Mouse (Mus musculus) heart, adult 2 months (tissue): ENCODE data around the gene Gpcpd1. TPM values are rescaled to one million over a fixed set of nuclear protein-coding genes. Genes with fewer than 3 reads are reported as not detected.

ENCODE experiments used
- DNase-seq, 2 experiments: peaks; one replicate each; pipeline ENCODE4 v3.0.0; 2021
- H3K27ac ChIP-seq: fragments of 200-600 bp; 2 replicates; pipeline ENCODE4 v1.8.1; 2022
- H3K27me3 ChIP-seq: fragments of 200-500 bp; 2 replicates; pipeline ENCODE4 v1.6.1; 2012; ENCODE audit warnings: mild to moderate bottlenecking, low read length, inconsistent platforms, mixed read lengths; ENCODE audit not compliant: control insufficient read depth, insufficient read depth
- H3K36me3 ChIP-seq: fragments of 200-500 bp; 2 replicates; pipeline ENCODE4 v1.6.1; 2012; ENCODE audit warnings: low read length, inconsistent platforms; ENCODE audit not compliant: control insufficient read depth, insufficient read depth
- H3K4me1 ChIP-seq: fragments of 200-500 bp; 2 replicates; pipeline ENCODE4 v1.6.1; 2011; ENCODE audit warnings: low read length; ENCODE audit not compliant: control insufficient read depth, insufficient read depth
- H3K4me3 ChIP-seq: fragments of 200-600 bp; 2 replicates; pipeline ENCODE4 v1.8.1; 2022
- H3K79me2 ChIP-seq: fragments of 200-500 bp; replicated peaks from 2 replicates; pipeline ENCODE4 v1.6.1; 2012; ENCODE audit warnings: mild to moderate bottlenecking, inconsistent platforms, low read length, moderate library complexity, mixed read lengths; ENCODE audit not compliant: control insufficient read depth, insufficient read depth
- H3K9ac ChIP-seq: fragments of 200-500 bp; 2 replicates; pipeline ENCODE4 v1.6.1; 2012; ENCODE audit warnings: low read depth, mild to moderate bottlenecking, control low read depth, inconsistent platforms, low read length, mixed read lengths
- CTCF ChIP-seq: fragments of 200-600 bp; IDR thresholded peaks from 2 replicates; pipeline ENCODE4 v1.8.1; 2022; ENCODE audit warnings: antibody characterized with exemption, mild to moderate bottlenecking, moderate library complexity
- EP300 ChIP-seq: fragments of 200-500 bp; IDR thresholded peaks from 2 replicates; pipeline ENCODE4 v1.6.1; 2011; ENCODE audit warnings: low read depth, low read length, control low read depth; ENCODE audit not compliant: insufficient read depth
- POLR2A ChIP-seq: fragments of 200-500 bp; IDR thresholded peaks from 2 replicates; pipeline ENCODE4 v1.6.1; 2011; ENCODE audit warnings: mild to moderate bottlenecking, low read depth, low read length, control low read depth; ENCODE audit not compliant: insufficient read depth
- WGBS: fragments of 180-500 bp; shearing (Covaris S2); methylation state at CpG from one replicate; pipeline ENCODE4 v1.1.7; 2018; 5-methylcytosine and 5-hydroxymethylcytosine counted together
- intact Hi-C: fragments of 180-260 bp; cut with DNase I; formaldehyde crosslinking; loops from one replicate; pipeline ENCODE4 v1.15.1; 2025
- polyA plus RNA-seq: library from polyadenylated mRNA; depleted of rRNA; stranded (reverse); fragments of >200 nt; gene quantifications from 2 replicates; pipeline ENCODE4 v1.2.3, GENCODE M21; 2012
- total RNA-seq, 2 experiments: library from RNA; stranded (reverse); gene quantifications; 2 replicates each; pipeline ENCODE4 v1.2.3; 2021

The Gpcpd1 gene
- total and polyA plus RNA-seq, 3 experiments: 37.5 to 224 (median 135) TPM

DNA sequence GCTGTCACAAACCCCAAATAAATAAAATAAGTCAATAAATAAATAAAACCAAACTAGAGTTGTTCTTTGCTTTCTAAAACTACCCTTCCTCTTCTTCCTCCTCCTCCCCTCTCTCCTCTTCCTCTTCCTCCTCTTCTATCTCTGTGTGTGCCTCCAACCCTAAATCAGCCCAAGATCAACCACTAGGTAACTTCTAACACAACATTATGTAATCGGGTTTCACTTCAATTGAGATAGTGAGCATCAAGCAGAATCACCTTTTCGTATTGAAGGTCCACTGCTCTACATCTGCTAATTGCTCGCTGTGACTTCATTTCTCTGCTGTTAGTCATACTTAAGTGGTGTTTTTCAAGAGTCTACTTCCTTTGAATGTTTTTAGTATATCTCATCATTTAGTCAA is 8.8 kb downstream of the Gpcpd1 start:
- WGBS: 94% methylated on average over 3 of the region's 3 CpGs
- Histone ChIP-seq H3K4me3 (no peak overlapping the region), H3K27me3 (no peaks in the 10 kb centered on the region), H3K9ac (no peak overlapping the region), H3K79me2 (no peaks in the 10 kb centered on the region), H3K36me3 (peaks cover 14% of the 10 kb centered on the region), H3K4me1 (peaks cover 5% of the 10 kb centered on the region), H3K27ac (peak overlapping the region; percentile 98)
- no peak for TF ChIP-seq POLR2A
- no peak for TF ChIP-seq EP300
- no peak for DNase-seq
- intact Hi-C loops: loop anchor here (5.0 kb wide), 1 partner anchor 59 kb away; no protein-coding TSS in a partner anchor

DNA sequence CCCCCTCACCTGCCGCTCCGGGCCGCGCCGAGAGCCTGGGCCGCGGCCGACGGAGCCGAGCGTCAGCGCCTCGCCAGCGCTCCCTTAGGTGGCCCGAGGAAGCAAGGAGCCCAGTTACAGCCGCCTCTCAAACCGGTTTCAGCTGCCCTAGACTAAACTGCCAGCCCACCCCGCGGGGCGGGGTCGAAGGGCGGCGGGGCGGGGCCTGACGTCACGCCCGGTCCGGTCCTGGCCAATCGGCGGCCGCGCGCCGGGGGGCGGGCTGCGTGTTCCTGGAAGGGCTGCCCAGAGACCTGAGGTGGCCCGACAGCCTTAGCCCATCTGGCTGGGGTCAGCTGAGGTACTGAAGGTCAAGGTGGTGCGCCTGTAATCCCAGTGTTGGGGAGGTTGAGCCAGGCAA is 9.5 kb downstream of the Gpcpd1 start:
- peak overlapping the region; percentile 62 for H3K4me3 ChIP-seq
- peaks cover 7% of the 10 kb centered on the region for H3K4me1 ChIP-seq
- peak overlapping the region; percentile 98 for H3K27ac ChIP-seq
- H3K27me3 ChIP-seq: no peaks in the 10 kb centered on the region
- WGBS: 1% methylated on average over 38 of the region's 38 CpGs
- DNase-seq: peak; percentile 99 to 100
- H3K79me2 ChIP-seq: no peaks in the 10 kb centered on the region
- intact Hi-C loops: loop anchor here (5.0 kb wide), 1 partner anchor 59 kb away; no protein-coding TSS in a partner anchor
- peaks cover 17% of the 10 kb centered on the region for H3K36me3 ChIP-seq
- peak overlapping the region; percentile 96 for H3K9ac ChIP-seq
- TF ChIP-seq CTCF (peak; percentile 59), POLR2A (peak; percentile 92), EP300 (peak; percentile 83; the same call in 1 of the 2 replicates)

DNA sequence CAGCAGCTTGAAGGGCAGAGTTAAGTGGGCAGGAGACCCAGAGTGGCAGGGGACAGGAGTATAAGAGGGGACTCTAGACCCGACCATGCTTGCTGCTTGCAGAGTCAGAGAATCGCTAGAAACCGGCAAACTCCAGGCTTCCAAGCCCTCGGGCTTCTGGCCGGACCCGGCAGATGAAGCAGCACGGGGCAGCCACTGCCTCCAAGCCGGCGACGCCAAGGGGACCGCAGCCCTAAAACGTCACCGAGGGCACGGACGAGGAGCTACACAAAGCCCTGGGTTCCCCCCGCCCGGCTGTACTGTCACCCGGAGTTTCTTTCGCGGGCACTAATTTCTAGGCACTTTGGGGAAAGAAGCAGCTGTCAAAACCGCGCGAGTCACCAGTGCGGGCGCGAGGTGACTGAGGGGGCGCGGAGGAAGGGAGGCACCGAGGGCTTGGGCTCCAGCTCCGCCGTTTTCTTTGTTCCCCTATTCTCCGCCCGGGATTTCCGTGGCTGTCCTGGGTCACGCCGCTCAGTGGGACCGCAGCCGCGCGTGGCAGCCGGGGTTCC is 10.0 kb downstream of the Gpcpd1 start:
- no peak for DNase-seq

DNA sequence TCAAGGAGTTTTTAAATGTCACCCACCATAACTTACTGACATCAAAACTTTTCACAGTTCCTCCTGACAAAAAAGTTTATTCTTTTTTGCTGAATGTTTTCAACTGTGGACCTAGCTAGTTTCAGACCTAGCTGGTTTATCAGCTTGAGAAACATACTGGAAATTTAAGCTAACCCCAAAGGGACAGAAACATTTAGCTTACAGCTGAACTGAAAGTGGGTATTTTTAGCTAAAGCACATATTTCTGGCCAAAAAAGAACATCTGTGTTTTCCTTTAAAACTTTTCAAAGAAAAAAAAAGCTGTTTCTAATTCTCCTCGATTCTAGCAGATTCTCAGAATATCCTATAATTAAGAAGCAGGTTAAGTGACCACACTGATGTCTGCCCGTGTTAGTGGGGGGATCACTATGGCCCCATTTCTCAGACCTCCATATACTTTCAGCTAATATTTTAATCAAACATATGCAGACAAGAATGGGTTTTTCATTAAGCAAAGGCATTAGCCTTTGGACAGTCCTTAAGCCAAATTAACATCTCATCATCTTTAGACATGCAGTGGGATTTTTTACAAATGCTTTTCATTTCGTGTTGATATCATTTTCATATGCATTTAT is 10.9 kb downstream of the Gpcpd1 start:
- WGBS: 1% methylated on average over 3 of the region's 3 CpGs
- H3K27me3 ChIP-seq: no peaks in the 10 kb centered on the region
- no peak for DNase-seq
- H3K9ac ChIP-seq: peak overlapping the region; percentile 62; the same call in 1 of the 2 replicates
- H3K27ac ChIP-seq: peak overlapping the region; percentile 98
- H3K79me2 ChIP-seq: no peaks in the 10 kb centered on the region
- no peak for TF ChIP-seq CTCF
- TF ChIP-seq EP300: no peak
- no peak for TF ChIP-seq POLR2A
- intact Hi-C loops: loop anchor here (2.0 to 5.0 kb wide), 2 partner anchors 61 to 110 kb away; partner anchors contain the start of gene Shld1
- H3K4me3 ChIP-seq: peak overlapping the region; percentile 62
- H3K4me1 ChIP-seq: peaks cover 4% of the 10 kb centered on the region
- peaks cover 24% of the 10 kb centered on the region for H3K36me3 ChIP-seq

More for the DNA sequence above, 10.0 kb downstream of the Gpcpd1 start:
- H3K4me1 ChIP-seq: peaks cover 6% of the 10 kb centered on the region
- intact Hi-C loops: loop anchor here (2.0 to 5.0 kb wide), 2 partner anchors 60 to 109 kb away; partner anchors contain the start of gene Shld1
- H3K9ac ChIP-seq: peak overlapping the region; percentile 96
- no peaks in the 10 kb centered on the region for H3K27me3 ChIP-seq
- under 1% methylated on average over 40 of the region's 41 CpGs for WGBS
- H3K79me2 ChIP-seq: no peaks in the 10 kb centered on the region
- TF ChIP-seq EP300 (0 out of 2 replicates have a peak, but pooled peaks have one; percentile 25), CTCF (no peak), POLR2A (0 out of 2 replicates have a peak, but pooled peaks have one; percentile 32)
- H3K27ac ChIP-seq: peak overlapping the region; percentile 98
- H3K36me3 ChIP-seq: peaks cover 19% of the 10 kb centered on the region
- peak overlapping the region; percentile 62 for H3K4me3 ChIP-seq

DNA sequence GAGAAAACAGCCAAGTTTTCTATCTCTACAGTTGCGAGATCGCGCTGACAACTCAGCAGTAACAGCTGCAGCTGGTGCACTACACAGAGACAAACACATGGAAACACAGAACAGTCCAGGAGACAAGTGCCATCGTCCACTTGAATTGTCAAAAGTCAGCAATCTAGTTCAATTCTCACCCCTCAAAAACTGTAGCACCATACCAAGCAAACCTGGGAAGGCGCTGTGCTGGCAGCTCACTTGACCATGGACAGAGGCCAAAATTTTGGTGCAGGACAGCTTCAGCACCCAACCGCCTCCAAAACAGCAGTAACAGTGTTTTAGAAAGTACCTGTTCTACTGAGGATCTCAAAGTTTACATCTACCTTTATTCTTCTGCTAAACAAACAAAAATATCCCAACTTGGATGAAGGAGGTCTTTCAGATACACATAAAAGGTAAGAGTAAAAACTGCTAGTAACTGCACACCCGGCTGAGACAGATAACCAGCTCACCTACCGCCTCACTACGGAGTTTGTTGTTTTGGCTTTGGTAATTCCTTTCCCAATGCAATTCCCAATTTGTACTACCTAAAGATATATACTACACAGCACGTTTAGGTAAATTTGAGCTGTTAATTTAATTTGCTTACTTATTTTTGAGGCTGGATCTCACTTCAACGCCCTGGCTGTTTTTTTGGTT is 11.6 kb downstream of the Gpcpd1 start:
- peaks cover 4% of the 10 kb centered on the region for H3K4me1 ChIP-seq
- H3K4me3 ChIP-seq: peak overlapping the region; percentile 62
- peak; percentile 19 for TF ChIP-seq POLR2A
- TF ChIP-seq EP300: 0 out of 2 replicates have a peak, but pooled peaks have one; percentile 14
- TF ChIP-seq CTCF: peak; percentile 48
- 31% methylated on average over 11 of the region's 11 CpGs for WGBS
- peaks cover 31% of the 10 kb centered on the region for H3K36me3 ChIP-seq
- intact Hi-C loops: loop anchor here (2.0 to 5.0 kb wide), 2 partner anchors 61 to 111 kb away; partner anchors contain the start of gene Shld1
- peak; percentile 69 to 70 for DNase-seq
- peak overlapping the region; percentile 98 for H3K27ac ChIP-seq
- H3K9ac ChIP-seq: peak overlapping the region; percentile 60
- no peaks in the 10 kb centered on the region for H3K27me3 ChIP-seq
- no peaks in the 10 kb centered on the region for H3K79me2 ChIP-seq
